Mouse (Mus musculus) midbrain, embryonic 11.5 days (tissue): ENCODE data around the gene Sbp. TPM values are rescaled to one million over a fixed set of nuclear protein-coding genes. Genes with fewer than 3 reads are reported as not detected.

Source experiments
- polyA plus RNA-seq: library from polyadenylated mRNA; unstranded; fragments of >200 nt; fragmentation: Nextera tagmentation; extraction: Ambion mirVana; gene quantifications from 2 replicates; pipeline ENCODE4 v1.2.1, GENCODE M21; 2014

Sbp gene
- polyA plus RNA-seq, 1 experiment from 2014 or later, result not detected

Other genes with a start within 250 kb of the Sbp start
- not detected in 2 replicates for gene 1520401A03Rik, start 218.9 kb upstream of the Sbp start, polyA plus RNA-seq
- gene Pkmyt1, start 215.3 kb upstream of the Sbp start, polyA plus RNA-seq, result 29.3 and 33.7 TPM in 2 replicates
- 29.5 and 30.2 TPM in 2 replicates for gene Paqr4, start 200.8 kb upstream of the Sbp start, polyA plus RNA-seq
- gene Kremen2, start 195.8 kb upstream of the Sbp start, polyA plus RNA-seq, result 0.58 and 0.63 TPM in 2 replicates
- gene Flywch1, start 170.1 kb upstream of the Sbp start, polyA plus RNA-seq, result 125 and 142 TPM in 2 replicates
- 20.4 and 20.9 TPM in 2 replicates for gene Flywch2, start 155.6 kb upstream of the Sbp start, polyA plus RNA-seq
- 408 and 439 TPM in 2 replicates for gene Srrm2, start 151.1 kb upstream of the Sbp start, polyA plus RNA-seq
- gene Elob, start 112.5 kb upstream of the Sbp start, polyA plus RNA-seq, result 1,062 and 1,170 TPM in 2 replicates
- gene Prss33, start 105.6 kb upstream of the Sbp start, polyA plus RNA-seq, result 0.27 TPM in 1 of 2 replicates, not detected in the other
- not detected in 2 replicates for gene Prss32, start 97.8 kb upstream of the Sbp start, polyA plus RNA-seq
- 0.41 and 0.81 TPM in 2 replicates for gene Prss41, start 97.5 kb upstream of the Sbp start, polyA plus RNA-seq
- not detected in 2 replicates for gene Prss21, start 73.6 kb upstream of the Sbp start, polyA plus RNA-seq
- not detected in 2 replicates for gene Dcpp1, start 60.8 kb upstream of the Sbp start, polyA plus RNA-seq
- not detected in 2 replicates for gene Dcpp2, start 60.8 kb upstream of the Sbp start, polyA plus RNA-seq
- gene Dcpp3, start 24.2 kb upstream of the Sbp start, polyA plus RNA-seq, result not detected in 2 replicates
- gene Sbpl, start 13.6 kb downstream of the Sbp start, polyA plus RNA-seq, result not detected in 2 replicates
- not detected in 2 replicates for gene Prss30, start 38.9 kb downstream of the Sbp start, polyA plus RNA-seq
- gene Prss22, start 56.4 kb downstream of the Sbp start, polyA plus RNA-seq, result 0.19 TPM in 1 of 2 replicates, not detected in the other
- not detected in 2 replicates for gene Prss27, start 96.5 kb downstream of the Sbp start, polyA plus RNA-seq
- gene Kctd5, start 131.8 kb downstream of the Sbp start, polyA plus RNA-seq, result 76.8 and 80.0 TPM in 2 replicates
- gene Pdpk1, start 209.3 kb downstream of the Sbp start, polyA plus RNA-seq, result 41.2 and 47.7 TPM in 2 replicates
- 26.8 and 27.3 TPM in 2 replicates for gene Amdhd2, start 222.1 kb downstream of the Sbp start, polyA plus RNA-seq
- 437 and 465 TPM in 2 replicates for gene Atp6v0c, start 228.0 kb downstream of the Sbp start, polyA plus RNA-seq